Mouse (Mus musculus): ENCODE results near the gene Lrrc8a.

The Lrrc8a gene

GRCm38 (mm10) chr2:30261921-30262839 is 24.7 kb downstream of the Lrrc8a start:
- no peak for DNase-seq

- DNase-seq = peak in 1 of 2 experiments; percentile 48
Observed at GRCm38 (mm10) chr2:30262840-30263441, 25.4 kb downstream of the Lrrc8a start.

GRCm38 (mm10) chr2:30263811-30264210 is 26.3 kb downstream of the Lrrc8a start:
- DNase-seq = no peak

GRCm38 (mm10) chr2:30264671-30265519 is 27.4 kb downstream of the Lrrc8a start:
- no peak for DNase-seq

- DNase-seq = peak; percentile 75 to 80
Observed at GRCm38 (mm10) chr2:30265767-30266253, 28.3 kb downstream of the Lrrc8a start, which contains the start of gene Phyhd1. Gene Phyhd1, plus strand, starts transcription at chr2:30266203.

GRCm38 (mm10) chr2:30266392-30266941 is 29.0 kb downstream of the Lrrc8a start:
- peak; percentile 70 to 75 for DNase-seq

GRCm38 (mm10) chr2:30267466-30267865 is 30.0 kb downstream of the Lrrc8a start:
- no peak for DNase-seq

- DNase-seq = no peak
Observed at GRCm38 (mm10) chr2:30268371-30268770, 30.9 kb downstream of the Lrrc8a start.

GRCm38 (mm10) chr2:30269241-30269990 is 31.9 kb downstream of the Lrrc8a start:
- DNase-seq = no peak

GRCm38 (mm10) chr2:30270134-30270533 is 32.6 kb downstream of the Lrrc8a start:
- peak; percentile 71 to 83 for DNase-seq

GRCm38 (mm10) chr2:30280743-30281142 is 43.2 kb downstream of the Lrrc8a start, which contains the start of gene Gm28038:
Gene Gm28038, plus strand, starts transcription at chr2:30281043.
- no peak for DNase-seq

GRCm38 (mm10) chr2:30281651-30282050 is 44.1 kb downstream of the Lrrc8a start:
- DNase-seq = no peak

GRCm38 (mm10) chr2:30283193-30283592 is 45.7 kb downstream of the Lrrc8a start:
- DNase-seq = no peak

GRCm38 (mm10) chr2:30285004-30285403 is 47.5 kb downstream of the Lrrc8a start:
- DNase-seq = no peak

- DNase-seq = no peak
Observed at GRCm38 (mm10) chr2:30285416-30286181, 48.1 kb downstream of the Lrrc8a start.

- DNase-seq = peak; percentile 93 to 95
Observed at GRCm38 (mm10) chr2:30286192-30287026, 48.9 kb downstream of the Lrrc8a start, which contains the start of the genes Dolk and Nup188. Gene Dolk, minus strand, starts transcription at chr2:30286334. Gene Nup188, plus strand, starts transcription at chr2:30286397.

GRCm38 (mm10) chr2:30287027-30287373 is 49.5 kb downstream of the Lrrc8a start:
- no peak for DNase-seq

GRCm38 (mm10) chr2:30299525-30299924 is 62.0 kb downstream of the Lrrc8a start:
- DNase-seq = no peak

GRCm38 (mm10) chr2:30299966-30300365 is 62.5 kb downstream of the Lrrc8a start:
- DNase-seq = no peak

GRCm38 (mm10) chr2:30306087-30306486 is 68.6 kb downstream of the Lrrc8a start:
- DNase-seq = no peak
